Mouse (Mus musculus) heart, embryonic 12.5 days (tissue): ENCODE data around the gene Egln3. TPM values are rescaled to one million over a fixed set of nuclear protein-coding genes. Genes with fewer than 3 reads are reported as not detected.
A peak's percentile ranks its signal among the peaks of the same experiment; 100 is the strongest.

ENCODE experiments used
- ATAC-seq: fragments of 200-750 bp; cut with Nextera tagmentation; 2 replicates; pipeline ENCODE4 v1.8.0; 2017; ENCODE audit warnings: moderate TSS enrichment, moderate library complexity; ENCODE audit not compliant: insufficient number of reproducible peaks, low FRiP score
- H3K27ac ChIP-seq: fragments of 300-500 bp; sonication (generic); 2 replicates; pipeline ENCODE4 v1.5.1; 2016; ENCODE audit warnings: mild to moderate bottlenecking, moderate library complexity; ENCODE audit not compliant: poor library complexity, severe bottlenecking
- H3K27me3 ChIP-seq: fragments of 300-500 bp; sonication (generic); replicated peaks from 2 replicates; pipeline ENCODE4 v1.6.1; 2016; ENCODE audit warnings: mild to moderate bottlenecking, moderate library complexity
- H3K36me3 ChIP-seq: fragments of 300-500 bp; sonication (generic); 2 replicates; pipeline ENCODE4 v1.6.1; 2016; ENCODE audit warnings: mild to moderate bottlenecking, moderate library complexity
- H3K4me1 ChIP-seq: fragments of 300-500 bp; sonication (generic); replicated peaks from 2 replicates; pipeline ENCODE4 v1.6.1; 2016; ENCODE audit warnings: mild to moderate bottlenecking
- H3K4me2 ChIP-seq: fragments of 300-500 bp; sonication (generic); 2 replicates; pipeline ENCODE4 v1.6.1; 2016; ENCODE audit warnings: mild to moderate bottlenecking, moderate library complexity
- H3K4me3 ChIP-seq: fragments of 300-500 bp; sonication (generic); 2 replicates; pipeline ENCODE4 v1.5.1; 2016; ENCODE audit warnings: mild to moderate bottlenecking
- H3K9ac ChIP-seq: fragments of 300-500 bp; sonication (generic); 2 replicates; pipeline ENCODE4 v1.6.1; 2016; ENCODE audit warnings: mild to moderate bottlenecking, moderate library complexity
- H3K9me3 ChIP-seq: fragments of 300-500 bp; sonication (generic); replicated peaks from 2 replicates; pipeline ENCODE4 v1.6.1; 2016; ENCODE audit warnings: mild to moderate bottlenecking, moderate library complexity
- WGBS: fragments of 180-500 bp; shearing (Covaris S2); methylation state at CpG from one replicate; pipeline ENCODE4 v1.1.7; 2016; 5-methylcytosine and 5-hydroxymethylcytosine counted together
- polyA plus RNA-seq: library from polyadenylated mRNA; unstranded; fragments of >200 nt; fragmentation: Nextera tagmentation; extraction: Ambion mirVana; gene quantifications from 2 replicates; pipeline ENCODE4 v1.2.1, GENCODE M21; 2016

Gene Egln3
- polyA plus RNA-seq, 1 experiment from 2014 or later = 7.5 TPM

DNA sequence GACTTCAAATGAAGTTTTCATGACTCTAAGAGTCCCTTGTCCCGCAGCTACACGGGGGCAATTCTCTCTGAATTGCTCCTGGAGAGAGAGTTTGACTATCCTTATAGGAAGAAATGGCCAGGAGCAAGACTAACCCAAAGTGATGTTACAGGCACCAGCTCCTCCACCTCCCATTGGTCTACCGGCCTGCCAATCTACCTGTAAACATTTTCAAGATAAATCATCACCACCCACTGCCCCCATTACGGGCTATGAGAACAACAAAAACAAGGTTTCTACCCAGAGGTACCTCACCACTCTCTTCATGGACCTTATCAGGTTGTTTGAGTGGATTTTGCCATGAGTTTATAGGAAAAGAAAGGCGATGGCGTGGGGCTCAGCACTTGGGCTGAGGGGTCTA lies 1.4 kb downstream of the Egln3 start:
- peak overlapping the region; percentile 98 for H3K4me2 ChIP-seq
- peaks cover 21% of the 10 kb centered on the region for H3K4me1 ChIP-seq
- no peak overlapping the region for H3K27ac ChIP-seq
- peak overlapping the region; percentile 66 for H3K4me3 ChIP-seq
- no peak for ATAC-seq
- no peaks in the 10 kb centered on the region for H3K36me3 ChIP-seq
- H3K27me3 ChIP-seq = no peaks in the 10 kb centered on the region
- 37% methylated on average over 6 of the region's 6 CpGs for WGBS
- peak overlapping the region; percentile 80; the same call in 1 of the 2 replicates for H3K9ac ChIP-seq
- no peaks in the 10 kb centered on the region for H3K9me3 ChIP-seq

DNA sequence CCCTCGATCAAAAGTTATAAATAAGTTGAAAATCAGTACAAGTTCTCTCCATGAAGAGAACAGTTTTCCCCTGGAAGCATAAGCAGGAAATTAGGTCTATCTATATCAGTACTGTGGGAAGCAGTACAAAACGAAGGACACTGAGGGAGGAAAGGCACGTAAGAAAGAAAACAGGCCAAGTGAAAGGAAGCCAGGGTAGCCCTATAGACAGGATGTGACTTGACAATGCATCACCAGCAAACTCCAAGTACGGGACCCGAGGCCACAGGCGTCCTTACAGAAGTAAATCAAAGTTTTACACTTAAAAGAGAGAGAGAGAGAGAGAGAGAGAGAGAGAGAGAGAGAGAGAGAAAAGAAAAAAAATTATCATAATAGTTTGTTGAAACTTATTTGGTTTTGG lies 2.8 kb downstream of the Egln3 start:
- WGBS = 35% methylated on average over 6 of the region's 6 CpGs
- Histone ChIP-seq H3K27me3 (no peaks in the 10 kb centered on the region), H3K4me3 (no peak overlapping the region)

DNA sequence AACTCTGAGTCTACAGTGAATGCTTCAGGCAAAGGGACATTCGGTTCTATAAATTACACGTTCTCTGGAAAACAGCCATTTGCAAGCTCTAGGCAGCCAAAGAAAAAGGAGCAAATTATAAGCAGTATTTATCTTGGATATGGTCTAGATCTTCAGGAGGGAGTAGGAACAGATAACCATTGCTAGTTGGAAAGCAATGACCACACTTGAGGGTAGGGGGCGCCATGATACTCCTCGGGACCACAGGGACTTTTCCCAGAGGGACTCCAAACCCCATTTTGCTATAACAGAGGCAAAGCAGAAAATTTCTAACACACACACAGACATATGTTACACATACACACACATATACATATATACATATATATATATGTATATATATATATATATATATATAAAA lies 3.5 kb downstream of the Egln3 start:
- Histone ChIP-seq H3K27ac (no peak overlapping the region), H3K4me1 (peaks cover 26% of the 10 kb centered on the region), H3K36me3 (no peaks in the 10 kb centered on the region), H3K4me2 (no peak overlapping the region), H3K27me3 (no peaks in the 10 kb centered on the region), H3K9me3 (no peaks in the 10 kb centered on the region), H3K9ac (no peak overlapping the region), H3K4me3 (no peak overlapping the region)
- 38% methylated on average over 4 of the region's 4 CpGs for WGBS
- no peak for ATAC-seq

More for the DNA sequence above, 2.8 kb downstream of the Egln3 start:
- Histone ChIP-seq H3K9me3 (no peaks in the 10 kb centered on the region), H3K27ac (no peak overlapping the region; the same call in 1 of the 2 replicates), H3K9ac (no peak overlapping the region), H3K36me3 (no peaks in the 10 kb centered on the region), H3K4me1 (peaks cover 26% of the 10 kb centered on the region), H3K4me2 (peak overlapping the region; percentile 29; the same call in 1 of the 2 replicates)
- ATAC-seq = no peak

DNA sequence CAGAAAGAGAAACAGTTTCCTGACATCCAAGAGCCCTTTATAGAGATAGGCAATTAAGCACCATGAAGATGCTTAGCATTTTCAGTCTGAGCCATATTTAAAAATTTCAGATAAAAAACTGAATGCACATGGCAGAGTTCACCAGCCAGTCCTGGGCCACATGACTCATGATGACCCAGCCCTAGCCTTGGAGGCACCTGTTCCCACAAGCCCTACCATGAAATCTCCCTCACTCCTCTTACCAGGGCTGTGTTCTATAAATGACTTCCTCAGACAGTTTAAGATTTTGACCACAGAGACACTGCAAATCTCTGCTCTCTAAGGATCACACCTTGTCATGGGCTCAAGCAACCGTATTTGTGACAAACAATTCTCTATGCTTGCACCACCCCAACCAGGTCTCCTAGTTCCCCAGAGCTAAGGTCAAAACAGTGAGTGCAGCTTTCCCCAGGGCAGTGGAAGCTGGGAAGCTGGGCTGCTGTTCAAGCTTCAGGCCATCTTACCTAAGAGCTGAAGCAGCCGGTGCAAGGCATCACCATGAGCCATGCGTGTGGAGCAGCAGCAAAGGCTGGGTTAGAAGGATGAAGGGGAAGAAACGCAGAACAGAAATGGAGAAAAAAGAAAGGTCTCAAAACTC lies 5.3 kb downstream of the Egln3 start:
- Histone ChIP-seq H3K27me3 (no peaks in the 10 kb centered on the region), H3K4me2 (no peak overlapping the region), H3K27ac (no peak overlapping the region), H3K4me3 (no peak overlapping the region), H3K9ac (no peak overlapping the region), H3K36me3 (no peaks in the 10 kb centered on the region), H3K4me1 (peaks cover 28% of the 10 kb centered on the region), H3K9me3 (no peaks in the 10 kb centered on the region)
- WGBS = 82% methylated on average over 4 of the region's 4 CpGs
- no peak for ATAC-seq

DNA sequence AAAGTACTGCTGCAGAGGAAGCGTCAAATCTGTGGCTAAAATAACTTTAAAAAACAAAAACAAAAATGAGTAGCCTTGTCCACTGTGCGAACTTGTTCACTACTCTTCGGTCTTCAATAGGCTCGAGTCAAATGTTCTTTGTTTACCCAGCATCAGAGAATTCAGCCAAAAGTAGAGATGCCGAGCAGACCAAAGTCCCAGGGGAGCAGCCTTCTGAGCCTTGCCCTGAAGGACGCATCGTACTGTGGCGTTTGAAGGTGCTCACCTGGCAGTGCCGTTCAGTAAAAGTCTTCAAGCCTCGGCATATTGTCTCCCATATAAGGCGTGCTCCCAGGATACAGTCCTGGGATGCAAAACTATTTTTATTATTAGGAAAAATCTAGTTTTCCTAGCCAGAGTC lies 5.8 kb downstream of the Egln3 start:
- Histone ChIP-seq H3K4me2 (peak overlapping the region; percentile 36; the same call in 1 of the 2 replicates), H3K4me3 (no peak overlapping the region), H3K4me1 (peaks cover 32% of the 10 kb centered on the region), H3K9me3 (no peaks in the 10 kb centered on the region), H3K27me3 (no peaks in the 10 kb centered on the region), H3K9ac (no peak overlapping the region), H3K27ac (peak overlapping the region; percentile 12; the same call in 1 of the 2 replicates), H3K36me3 (no peaks in the 10 kb centered on the region)
- no peak for ATAC-seq
- WGBS = 63% methylated on average over 11 of the region's 11 CpGs

DNA sequence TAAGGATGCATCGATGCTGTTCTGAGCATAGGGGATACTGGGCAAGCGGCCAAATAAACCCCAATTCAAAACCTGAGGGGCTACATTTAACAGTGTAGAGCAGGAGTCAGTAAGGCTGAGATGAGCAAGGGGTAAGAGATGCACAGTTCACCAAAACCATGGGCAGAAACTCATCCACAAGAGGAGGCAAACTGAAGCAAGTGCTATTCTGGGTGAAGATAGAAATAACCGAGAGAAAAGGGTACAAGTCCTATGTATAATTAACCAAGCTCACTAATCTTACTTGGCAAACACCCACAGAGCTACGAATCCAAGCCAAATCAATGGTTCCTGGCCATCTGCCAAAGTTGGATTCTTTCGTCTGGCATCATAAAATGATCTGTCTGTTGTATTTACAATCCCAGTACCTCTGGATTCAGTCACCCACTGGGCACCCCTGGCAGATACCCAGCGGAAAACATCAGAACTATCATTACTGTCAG lies 6.3 kb downstream of the Egln3 start:
- ATAC-seq = no peak
- Histone ChIP-seq H3K4me1 (peaks cover 34% of the 10 kb centered on the region), H3K4me3 (no peak overlapping the region), H3K27ac (peak overlapping the region; percentile 12; the same call in 1 of the 2 replicates), H3K9me3 (no peaks in the 10 kb centered on the region), H3K27me3 (no peaks in the 10 kb centered on the region), H3K36me3 (no peaks in the 10 kb centered on the region), H3K4me2 (peak overlapping the region; percentile 36), H3K9ac (no peak overlapping the region)
- 53% methylated on average over 6 of the region's 6 CpGs for WGBS

DNA sequence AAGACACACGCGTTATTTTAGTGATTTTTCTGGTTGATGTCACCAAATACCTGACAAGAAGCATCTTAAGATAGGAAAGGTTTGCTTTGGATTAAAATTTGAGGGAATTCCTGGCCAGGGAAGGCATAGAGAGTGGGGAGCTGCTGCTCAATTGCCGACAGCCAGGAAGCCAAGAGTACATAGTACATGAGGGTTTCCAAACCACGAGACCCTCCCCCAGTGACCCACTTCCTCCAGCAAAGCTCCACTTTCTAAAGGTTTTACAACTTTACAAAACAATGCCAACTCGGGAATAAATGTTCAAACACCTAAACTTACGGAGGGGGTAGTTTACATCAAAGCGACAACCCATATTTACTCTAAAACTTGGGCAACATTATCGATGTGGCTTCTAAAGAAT lies 6.8 kb downstream of the Egln3 start:
- Histone ChIP-seq H3K9ac (no peak overlapping the region), H3K27ac (no peak overlapping the region), H3K36me3 (no peaks in the 10 kb centered on the region), H3K4me3 (no peak overlapping the region), H3K9me3 (no peaks in the 10 kb centered on the region), H3K4me2 (no peak overlapping the region), H3K27me3 (no peaks in the 10 kb centered on the region), H3K4me1 (peaks cover 35% of the 10 kb centered on the region)
- ATAC-seq = no peak
- 81% methylated on average over 8 of the region's 8 CpGs for WGBS

DNA sequence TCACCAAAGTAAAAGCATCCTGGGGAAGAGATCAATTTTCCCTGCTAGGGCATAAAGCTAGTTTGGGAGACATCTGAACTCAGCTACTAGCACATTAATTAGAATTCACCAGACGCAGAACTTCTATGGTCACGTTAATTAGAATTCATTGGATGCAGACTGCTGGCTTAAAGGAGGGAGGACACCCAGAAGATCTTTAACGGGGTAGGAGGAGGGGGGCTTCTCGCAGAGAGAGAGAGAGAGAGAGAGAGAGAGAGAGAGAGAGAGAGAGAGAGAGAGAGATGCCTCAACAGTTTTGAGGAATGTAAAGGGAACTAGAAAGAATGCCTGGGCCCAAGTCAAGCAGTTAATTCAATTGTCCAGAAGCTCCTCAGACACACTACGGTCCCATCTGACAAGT lies 9.5 kb downstream of the Egln3 start:
- Histone ChIP-seq H3K27ac (no peak overlapping the region), H3K4me2 (no peak overlapping the region), H3K27me3 (no peaks in the 10 kb centered on the region), H3K4me3 (no peak overlapping the region), H3K4me1 (peaks cover 41% of the 10 kb centered on the region), H3K36me3 (no peaks in the 10 kb centered on the region), H3K9me3 (0 out of 2 replicates have a peak, but pooled peaks cover 3% of the 10 kb centered on the region), H3K9ac (no peak overlapping the region)
- ATAC-seq = no peak
- WGBS = 68% methylated on average over 5 of the region's 5 CpGs

DNA sequence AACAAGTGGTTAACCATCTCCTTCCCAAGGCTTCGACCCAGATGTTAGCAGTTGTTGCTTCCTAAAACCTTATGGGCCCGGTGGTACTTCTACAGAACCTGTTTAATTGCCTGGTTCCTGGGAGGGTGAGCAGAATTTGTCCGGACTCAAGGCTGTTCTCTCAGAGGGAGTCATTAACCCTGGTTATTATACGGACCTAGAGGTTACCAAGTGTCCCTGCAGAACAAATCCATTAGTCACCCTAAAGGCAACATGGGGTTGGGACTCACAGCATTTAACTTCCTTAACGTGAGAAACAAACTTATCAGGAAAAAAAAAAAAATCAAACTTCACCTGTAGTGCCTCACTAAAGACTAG lies 11.4 kb downstream of the Egln3 start:
- 4% methylated on average over 5 of the region's 5 CpGs for WGBS
- Histone ChIP-seq H3K4me3 (peak overlapping the region; percentile 36), H3K4me2 (peak overlapping the region; percentile 70), H3K27me3 (no peaks in the 10 kb centered on the region), H3K9me3 (0 out of 2 replicates have a peak, but pooled peaks cover 3% of the 10 kb centered on the region), H3K27ac (peak overlapping the region; percentile 89), H3K9ac (peak overlapping the region; percentile 74), H3K36me3 (no peaks in the 10 kb centered on the region), H3K4me1 (peaks cover 34% of the 10 kb centered on the region)
- 0 out of 2 replicates have a peak, but pooled peaks have one; percentile 5 for ATAC-seq

DNA sequence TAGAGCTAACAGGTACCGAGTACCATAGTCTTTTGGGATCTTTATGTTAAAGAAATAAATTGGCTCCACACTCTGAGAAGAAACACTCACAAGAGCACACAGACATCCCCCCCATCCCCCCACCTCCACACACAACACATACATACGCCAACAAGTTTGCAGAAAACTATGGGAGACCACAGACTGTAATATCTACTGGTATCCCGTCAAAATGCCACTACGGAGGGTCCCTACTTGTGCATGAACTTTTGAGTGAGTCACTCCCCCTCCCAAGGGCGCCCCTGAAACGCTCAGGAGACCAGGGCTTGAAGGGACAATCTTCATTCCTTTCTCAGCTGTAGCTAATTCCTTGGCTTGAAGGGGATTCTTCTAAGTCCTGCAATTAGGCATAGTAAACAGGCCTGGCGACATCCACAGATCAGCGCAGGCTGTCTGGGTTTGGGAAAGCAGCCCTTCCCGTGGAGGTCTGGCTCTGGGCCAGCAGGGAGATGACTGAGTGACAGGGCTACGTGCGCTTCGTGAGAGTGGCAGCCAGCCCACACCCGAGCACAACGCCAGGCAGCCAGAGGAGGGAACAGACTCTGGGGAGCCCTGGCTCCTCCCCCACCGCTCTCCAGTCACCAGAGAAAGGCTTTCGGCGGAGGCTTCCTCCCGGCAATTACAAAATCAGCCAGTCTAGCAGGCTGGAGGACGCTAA lies 11.9 kb downstream of the Egln3 start:
- Histone ChIP-seq H3K27ac (peak overlapping the region; percentile 89), H3K9ac (peak overlapping the region; percentile 74), H3K4me1 (peaks cover 32% of the 10 kb centered on the region), H3K27me3 (no peaks in the 10 kb centered on the region), H3K36me3 (no peaks in the 10 kb centered on the region), H3K4me3 (peak overlapping the region; percentile 36), H3K4me2 (peak overlapping the region; percentile 70), H3K9me3 (0 out of 2 replicates have a peak, but pooled peaks cover 3% of the 10 kb centered on the region)
- 2% methylated on average over 19 of the region's 19 CpGs for WGBS
- peak; percentile 95 for ATAC-seq

DNA sequence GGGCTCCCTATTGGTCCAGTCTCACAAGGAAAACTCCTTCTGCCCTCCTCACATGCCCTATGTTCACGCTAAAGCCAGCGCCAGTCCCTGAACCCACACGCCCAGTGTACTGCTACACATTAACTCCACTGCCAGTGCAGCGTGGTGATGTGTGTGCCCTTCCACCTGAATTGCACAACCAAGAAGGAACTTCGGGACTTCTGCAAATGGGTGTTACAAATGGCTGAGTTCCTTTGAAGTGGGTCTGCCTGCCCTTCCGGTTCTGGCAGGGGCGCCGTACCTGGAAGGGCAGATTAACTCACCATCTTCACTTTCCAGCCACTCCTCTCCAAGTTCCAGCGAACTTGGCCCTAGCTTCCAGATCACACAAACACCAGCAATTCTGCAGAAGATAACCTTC lies 12.5 kb downstream of the Egln3 start:
- 35% methylated on average over 9 of the region's 9 CpGs for WGBS
- H3K4me1 ChIP-seq = peaks cover 33% of the 10 kb centered on the region
- no peaks in the 10 kb centered on the region for H3K36me3 ChIP-seq
- peak overlapping the region; percentile 70 for H3K4me2 ChIP-seq
- H3K9me3 ChIP-seq = 0 out of 2 replicates have a peak, but pooled peaks cover 3% of the 10 kb centered on the region
- no peak overlapping the region for H3K9ac ChIP-seq
- H3K4me3 ChIP-seq = no peak overlapping the region
- H3K27ac ChIP-seq = peak overlapping the region; percentile 88
- no peaks in the 10 kb centered on the region for H3K27me3 ChIP-seq
- no peak for ATAC-seq
